Mouse (Mus musculus) thymus, postnatal 14 days (tissue): Measurements from ENCODE around the gene Ids.
"Not testable (repeated sequence)": the region's sequence is repeated elsewhere in the genome, so short reads cannot be mapped to it uniquely, and the experiment has no call there.

Experiments used
- DNase-seq: peaks from one replicate; pipeline ENCODE4 v3.0.0; 2021

Gene Ids

DNA sequence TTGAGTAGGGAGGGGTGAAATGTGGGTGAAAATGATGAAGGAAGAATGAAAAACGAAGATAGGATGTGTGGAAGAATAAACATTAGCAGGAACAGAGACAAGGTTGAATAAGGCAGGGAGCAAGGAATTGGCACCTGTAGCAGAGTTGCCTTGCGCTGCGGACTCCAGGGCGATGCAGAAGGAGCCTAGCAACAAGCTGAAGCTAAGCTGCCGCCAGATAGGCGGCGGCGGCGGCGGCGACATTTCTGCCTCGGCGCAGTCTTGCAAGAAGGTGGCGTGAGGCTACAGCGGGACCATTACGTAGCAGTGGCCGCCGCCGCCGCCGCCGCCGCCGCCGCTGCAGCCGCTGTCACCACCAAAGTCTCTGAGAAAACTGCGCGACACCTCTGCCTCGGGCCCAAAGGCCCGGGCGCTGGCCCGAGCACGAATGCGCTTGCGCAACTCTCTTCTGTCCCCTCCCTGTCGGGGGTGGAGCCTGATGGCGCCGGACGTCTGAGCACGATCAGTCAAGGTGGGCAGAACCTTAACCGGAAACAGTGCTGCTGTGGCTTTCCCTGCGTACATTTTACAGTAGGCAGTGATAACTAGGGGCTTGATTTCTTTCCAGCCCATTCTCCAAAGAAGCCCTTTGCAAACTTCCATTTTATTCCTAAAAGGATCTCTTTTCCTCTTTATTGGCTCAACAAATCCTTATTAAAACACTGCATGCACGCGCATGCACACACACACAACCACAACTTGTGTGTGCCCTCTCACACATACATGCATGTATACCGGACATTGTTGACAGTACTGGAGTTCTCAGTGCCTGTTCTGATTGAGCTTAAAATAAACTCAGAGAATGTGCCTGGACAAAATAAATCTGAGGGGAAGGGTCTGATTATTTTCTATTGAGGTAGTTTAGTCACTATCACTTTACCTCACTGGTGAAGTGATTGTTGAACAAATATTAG is at the start of gene Ids:
Ids (minus strand) TSS at position 424 of the 953 bp plus-strand sequence.
- peak; percentile 89 for DNase-seq

DNA sequence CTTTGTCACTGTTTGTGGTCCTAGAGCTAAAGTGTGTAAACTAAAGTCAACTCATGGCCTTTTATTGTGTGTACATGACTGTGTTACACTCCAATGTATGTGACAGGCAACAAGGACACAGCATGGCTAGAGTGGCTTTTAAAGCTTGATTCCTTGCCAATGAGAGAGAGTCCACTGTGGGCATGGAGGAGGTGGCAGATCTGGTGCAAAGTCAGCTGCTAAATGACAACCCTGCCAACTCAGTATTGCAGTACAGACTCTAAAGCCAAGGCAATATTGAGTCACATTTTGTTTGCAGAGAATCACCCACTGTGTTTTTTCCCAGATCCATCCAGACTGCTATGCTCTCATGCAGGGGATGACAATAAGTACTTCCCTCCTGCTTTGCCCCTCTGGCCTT is 27.8 kb upstream of the Ids start:
- not testable (repeated sequence) for DNase-seq

DNA sequence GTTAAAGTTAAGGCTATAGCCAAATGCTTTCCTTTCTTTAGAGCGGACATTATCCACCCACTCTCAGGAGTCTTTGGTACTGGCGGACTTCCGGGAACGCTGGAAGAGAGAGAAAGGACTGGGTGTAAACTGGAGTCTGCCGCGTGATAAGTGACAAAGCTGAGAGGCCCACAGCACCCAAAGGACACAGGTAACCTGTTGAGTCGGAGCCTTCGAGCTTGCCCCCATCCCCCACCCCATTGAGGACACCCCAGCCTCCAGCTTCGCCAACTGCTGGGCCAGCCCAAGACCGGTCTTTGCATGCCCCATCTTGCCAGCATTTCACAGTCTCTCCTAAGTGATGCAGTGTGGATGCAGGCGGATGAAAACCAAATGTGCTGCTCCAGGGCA is 21.1 kb upstream of the Ids start:
- peak; percentile 43 for DNase-seq

DNA sequence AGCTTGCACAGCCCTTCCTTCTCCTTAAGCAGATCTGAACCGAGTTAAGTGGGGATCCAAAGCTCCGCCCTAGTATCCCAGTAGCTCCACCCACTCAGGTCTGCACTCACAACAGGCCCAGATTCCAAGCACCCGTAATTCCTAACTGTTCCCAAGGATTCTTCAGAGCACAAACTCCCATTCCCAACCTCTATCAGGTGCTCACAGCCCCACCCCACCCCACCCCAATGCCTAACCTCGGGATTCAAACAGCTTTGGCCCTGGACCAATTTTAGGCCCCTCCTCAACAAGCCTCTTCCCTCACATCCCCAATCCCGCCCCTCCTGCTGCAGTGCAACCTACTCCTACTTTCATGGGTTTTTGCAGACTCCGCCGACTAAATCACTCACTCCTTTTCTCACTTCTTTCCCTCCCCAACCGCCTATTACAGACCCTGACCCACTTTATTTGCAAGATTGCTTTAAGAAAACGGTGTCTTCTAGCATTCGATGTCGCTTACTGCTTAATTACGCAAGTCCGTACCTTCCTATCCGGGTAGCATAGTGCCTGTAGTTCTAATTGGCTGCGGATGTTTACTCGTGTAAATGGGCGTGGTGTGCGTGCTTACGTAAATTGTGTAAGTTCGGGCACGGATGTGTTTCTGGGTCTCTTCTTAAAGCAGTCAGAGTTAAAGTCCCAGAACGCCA is 20.5 kb upstream of the Ids start, which contains the start of gene 1110012L19Rik:
1110012L19Rik (plus strand) TSS at position 602 of the 686 bp plus-strand sequence.
- DNase-seq = peak; percentile 71

DNA sequence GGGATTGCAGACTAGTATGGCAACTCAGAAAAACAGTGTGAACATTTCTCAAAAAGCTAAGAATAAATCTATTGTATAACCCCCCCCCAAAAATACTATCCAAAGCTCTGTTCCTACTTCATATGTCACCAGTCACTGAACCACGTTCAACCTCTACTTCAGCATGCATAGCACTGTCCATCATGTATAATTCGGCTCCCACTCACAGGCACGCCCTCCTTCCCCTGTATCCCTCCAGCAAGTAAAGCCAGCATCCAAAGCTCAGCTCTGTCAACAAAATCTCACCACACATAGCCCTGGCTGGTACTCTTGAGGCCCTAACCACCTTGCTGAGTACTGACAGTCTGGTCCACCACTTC is 20.0 kb upstream of the Ids start:
- DNase-seq = no peak

DNA sequence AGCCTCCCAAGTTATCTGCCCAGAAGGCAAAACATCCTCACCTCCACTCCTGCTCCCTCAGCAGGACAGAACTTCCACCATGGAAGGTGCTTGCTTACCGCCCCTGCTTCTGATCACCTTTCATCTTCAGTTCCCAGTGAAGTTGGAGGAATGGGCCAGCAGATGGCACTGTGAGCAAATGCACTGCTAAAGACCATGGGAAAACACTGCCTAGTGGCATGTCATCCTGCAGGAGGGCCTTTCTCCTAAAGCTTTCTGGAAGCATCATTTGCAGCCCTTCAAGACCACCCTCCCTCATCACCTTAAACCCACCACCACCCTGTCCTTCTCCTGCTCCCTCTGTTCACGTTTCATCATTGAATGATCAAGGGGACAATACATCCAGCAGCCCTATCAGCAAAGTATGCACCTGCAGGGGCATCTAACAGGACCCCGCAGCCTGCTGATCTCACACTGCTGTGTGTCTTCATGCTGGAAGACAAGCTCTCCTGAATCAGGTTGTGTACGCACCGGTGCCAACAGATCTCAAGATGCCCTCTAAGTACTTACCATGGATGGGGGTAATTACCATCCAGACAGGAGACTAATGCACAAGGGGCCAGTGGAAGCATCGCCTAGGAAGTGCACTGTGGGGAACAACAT is 9.7 kb upstream of the Ids start:
- not testable (repeated sequence) for DNase-seq

DNA sequence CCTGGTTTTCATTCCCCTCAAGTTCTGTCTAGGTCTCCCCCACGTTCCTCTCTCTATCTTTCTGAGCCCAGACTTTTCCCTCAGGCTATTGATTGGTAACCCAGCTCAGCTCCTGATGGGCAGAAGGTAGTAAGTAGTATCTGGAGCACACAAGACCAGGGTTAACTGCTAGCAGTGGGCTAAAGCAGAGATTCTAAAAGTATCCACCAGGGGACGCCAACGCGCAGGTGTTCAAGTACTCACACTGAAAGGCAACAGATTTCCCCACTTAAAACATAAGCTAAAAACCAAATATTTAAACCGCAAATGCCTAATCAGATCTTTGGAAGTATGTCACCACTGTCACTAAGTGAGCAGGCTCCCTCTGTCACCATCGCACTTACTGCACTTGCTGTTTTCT is 4.9 kb upstream of the Ids start:
- DNase-seq = not testable (repeated sequence)

DNA sequence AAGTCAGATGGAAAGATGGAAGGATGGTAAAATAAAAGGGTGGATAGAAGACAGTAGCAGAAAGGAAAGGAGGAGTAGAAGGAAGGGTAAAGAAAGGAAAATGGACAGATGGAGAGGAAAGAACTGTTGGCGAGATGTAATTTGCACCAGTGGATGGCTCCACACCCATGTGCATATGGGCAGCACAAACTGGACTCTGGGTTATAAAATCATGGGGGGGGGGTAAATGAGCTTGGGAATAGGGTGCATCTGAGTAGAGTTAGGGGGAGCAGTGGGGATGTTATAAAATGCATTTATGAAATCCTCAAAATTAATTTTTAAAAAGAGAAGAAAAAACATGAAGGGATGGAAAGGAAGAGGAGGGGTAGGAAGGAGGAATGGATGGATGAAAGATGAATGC is 682 bp downstream of the Ids start:
- DNase-seq = no peak

DNA sequence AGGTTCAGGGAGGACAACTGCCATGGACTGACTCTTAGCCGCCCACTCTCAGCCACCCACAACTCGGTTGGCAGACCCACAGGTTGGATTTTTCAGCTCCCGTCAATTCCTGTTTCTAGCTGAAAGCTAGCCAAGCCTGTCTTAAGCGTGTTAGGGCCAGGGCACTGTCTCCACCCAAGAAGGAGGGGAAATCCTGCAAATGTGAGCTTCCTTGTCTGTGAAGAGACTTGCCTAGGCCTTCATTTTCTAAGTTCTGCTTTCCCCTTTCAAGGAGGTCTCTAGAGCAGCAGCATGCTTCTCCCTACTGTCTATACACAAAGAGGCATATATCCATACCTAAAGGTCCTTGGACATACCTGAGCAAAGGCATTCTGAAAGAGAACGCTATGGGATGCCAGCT is 1.4 kb downstream of the Ids start:
- DNase-seq = no peak

DNA sequence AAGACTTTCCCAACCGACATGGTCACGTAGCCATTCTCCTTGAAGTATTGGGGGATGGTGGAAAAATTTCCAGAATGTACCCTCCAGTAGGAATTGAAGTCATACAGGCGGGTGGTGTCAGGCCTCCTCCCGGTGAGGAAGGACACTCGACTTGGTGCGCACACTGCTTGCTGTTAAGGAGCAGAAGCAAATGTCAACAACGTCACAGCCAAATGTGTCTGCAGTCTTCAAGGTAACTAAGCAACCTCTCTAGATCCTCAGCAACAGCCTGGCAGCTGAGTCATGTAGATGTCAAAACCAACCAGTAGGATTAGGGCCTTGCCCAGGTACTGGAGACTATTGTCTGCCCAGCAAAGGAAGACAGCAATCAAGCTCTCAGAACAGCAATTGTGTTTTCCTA is 1.9 kb downstream of the Ids start:
- no peak for DNase-seq

DNA sequence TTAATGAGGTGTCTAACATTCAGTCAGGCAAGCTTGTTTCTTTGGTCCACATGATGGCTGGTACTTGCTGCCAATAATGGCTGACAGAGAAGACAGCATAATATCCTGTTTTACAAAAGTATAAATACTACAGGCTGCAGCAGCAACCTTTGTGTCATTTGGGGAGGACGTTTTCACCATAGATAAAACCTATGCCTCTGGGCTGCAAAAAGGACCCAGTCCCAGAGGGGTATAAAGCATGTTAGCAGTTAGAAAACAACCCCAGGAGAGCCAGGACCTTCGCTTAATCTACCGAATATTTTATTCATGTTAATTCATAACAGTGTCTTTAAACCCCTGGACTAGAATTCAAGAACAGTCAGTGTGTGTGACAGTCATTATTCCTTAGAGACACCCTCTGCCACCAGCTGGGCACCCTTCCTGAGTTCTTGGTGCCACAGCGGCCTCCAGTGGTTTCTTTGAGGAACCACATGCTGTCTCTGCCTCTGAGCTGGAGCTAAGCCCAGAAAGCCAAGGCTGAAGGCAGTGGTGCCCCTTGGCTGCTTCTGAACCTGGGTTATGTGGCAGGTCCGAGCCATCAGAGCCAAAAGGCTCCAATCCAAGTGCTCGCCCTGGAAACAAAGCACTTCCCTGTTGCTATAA is 34.6 kb downstream of the Ids start:
- DNase-seq = peak; percentile 12

DNA sequence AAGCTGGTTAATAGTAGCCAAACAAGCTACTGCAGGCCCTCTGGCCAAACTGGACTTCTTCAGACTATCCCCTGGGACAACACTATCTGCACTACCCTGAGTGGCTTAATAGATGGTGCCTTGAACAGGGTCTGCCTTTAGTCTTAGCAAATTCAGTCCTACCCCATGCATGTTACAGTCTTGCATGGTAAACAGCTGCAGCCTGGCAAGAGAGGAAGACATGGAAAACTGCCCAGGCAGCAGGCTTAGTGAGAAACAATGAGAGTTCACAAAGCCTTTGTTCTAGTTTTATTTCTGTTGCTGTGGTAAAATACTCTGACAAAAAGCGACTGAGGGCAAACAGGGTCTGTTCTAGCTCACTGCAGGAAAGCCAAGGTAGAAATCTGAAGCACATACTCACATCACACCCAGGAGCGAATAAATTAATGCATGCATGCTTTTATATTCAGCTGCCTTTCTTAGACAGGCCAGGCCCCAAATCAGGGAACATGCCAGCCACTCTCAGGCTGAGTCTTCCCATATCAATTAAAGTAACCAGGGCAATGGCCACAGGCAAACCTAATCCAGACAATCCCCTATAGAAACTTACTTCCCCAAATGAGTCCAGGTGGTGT is 36.2 kb downstream of the Ids start:
- no peak for DNase-seq

DNA sequence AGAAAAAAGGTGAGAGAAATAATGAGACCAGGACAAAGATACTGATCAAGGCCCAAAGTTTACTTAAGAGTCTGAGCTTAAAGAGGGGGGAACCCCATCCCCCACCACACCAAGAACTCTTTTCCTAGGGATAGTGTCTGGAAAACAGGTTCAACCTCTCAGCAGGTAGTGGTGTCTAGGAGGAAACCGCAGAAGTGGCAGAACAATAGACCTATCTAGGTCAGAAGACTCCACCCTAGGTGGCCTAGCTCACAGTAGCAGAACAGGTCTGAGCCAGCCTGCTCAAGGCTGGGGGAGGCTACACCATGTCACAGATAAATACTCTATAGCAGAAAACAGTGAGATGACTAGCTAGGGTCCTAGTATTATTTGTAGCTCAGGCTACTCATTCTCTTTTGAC is 37.2 kb downstream of the Ids start:
- DNase-seq = no peak

DNA sequence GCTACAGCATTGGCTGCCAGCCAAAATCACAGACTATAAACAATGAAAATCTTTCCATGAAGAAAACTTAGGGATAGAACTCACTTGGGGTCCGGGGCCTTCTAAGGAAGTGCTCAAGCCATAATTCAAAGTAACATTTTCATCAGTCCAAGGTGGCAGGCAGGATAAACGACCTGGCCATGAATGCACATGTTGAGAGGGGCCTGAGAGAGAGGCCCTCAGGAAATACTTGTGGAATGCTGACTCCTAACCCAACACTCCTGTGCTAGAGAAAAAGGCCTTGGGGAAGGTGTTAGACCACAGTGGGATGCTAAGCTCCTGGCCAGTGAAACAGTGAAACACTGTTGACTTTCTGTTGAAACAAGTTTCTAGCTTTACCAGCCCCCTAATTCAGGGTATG is 45.6 kb downstream of the Ids start:
- DNase-seq = no peak

DNA sequence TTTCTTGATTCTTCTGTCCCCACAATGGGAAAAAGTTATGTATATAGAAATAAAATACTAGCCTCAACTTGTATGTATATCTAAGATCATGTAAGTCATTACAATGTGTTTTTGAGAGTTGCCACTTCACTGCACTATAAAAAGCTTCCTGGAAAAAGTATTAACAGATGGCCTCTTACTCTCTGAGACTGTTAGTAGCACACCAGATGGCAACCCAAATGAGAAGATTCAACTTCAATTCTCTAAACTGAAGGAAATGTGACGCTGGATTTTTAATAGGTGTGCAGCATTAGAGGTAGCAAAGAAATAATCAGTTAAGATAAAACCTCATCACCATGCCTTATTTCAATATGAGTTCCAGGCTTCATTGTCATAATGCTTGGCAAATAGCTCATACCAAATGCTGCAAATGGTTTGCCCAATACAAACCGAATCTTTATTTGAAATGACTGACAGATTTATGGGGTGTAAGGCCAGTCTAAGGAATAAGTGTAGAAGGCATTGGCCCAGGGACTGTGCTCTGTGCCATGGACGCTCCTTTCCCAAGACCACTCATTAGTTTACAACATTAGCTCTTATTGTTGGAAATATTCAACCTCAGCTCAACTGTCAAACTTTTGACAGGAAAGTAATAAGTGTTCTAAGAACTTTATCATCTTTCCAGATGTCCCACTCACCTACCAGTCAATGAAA is 49.8 kb downstream of the Ids start:
- no peak for DNase-seq
